Mouse (Mus musculus) brain, embryonic 14.5 days (tissue): ENCODE measurements around the gene Ddit4.

Experiments used
- CTCF ChIP-seq: fragments of 200-500 bp; IDR thresholded peaks from 2 replicates; pipeline ENCODE4 v1.5.1; 2012; ENCODE audit warnings: inconsistent platforms, mild to moderate bottlenecking, moderate library complexity, borderline replicate concordance; ENCODE audit not compliant: insufficient read depth, insufficient read length; ENCODE audit errors: extremely low read depth
- POLR2A ChIP-seq: fragments of 200-500 bp; IDR thresholded peaks from 2 replicates; pipeline ENCODE4 v1.6.1; 2012; ENCODE audit warnings: mild to moderate bottlenecking, inconsistent platforms, borderline replicate concordance; ENCODE audit not compliant: poor library complexity, insufficient read depth, insufficient read length, severe bottlenecking; ENCODE audit errors: extremely low read depth

DNA sequence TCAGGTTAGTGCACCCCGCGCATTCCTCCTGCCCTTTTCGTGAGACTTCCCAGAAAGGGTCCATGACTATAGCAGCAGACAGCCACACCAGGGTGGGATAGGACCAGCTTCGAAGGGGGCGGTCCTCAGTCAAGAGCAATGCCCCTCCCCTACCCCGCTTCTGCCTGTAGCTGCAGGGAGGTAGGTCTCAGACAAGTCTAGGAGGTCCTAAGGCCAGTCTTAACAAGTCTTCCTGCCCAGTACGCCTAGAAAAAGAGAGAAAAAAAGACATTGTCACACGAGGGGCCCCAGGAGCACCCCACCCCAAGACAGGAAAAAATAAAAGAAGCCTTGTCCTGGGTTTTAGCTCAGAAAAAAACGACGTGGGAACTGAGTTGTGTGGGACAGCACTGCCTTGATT, 35.0 kb downstream of the Ddit4 start:
- no peak for TF ChIP-seq CTCF
- TF ChIP-seq POLR2A: no peak
